Mouse (Mus musculus): Measurements from ENCODE around the gene Tmem132b. TPM values are rescaled to one million over a fixed set of nuclear protein-coding genes. Genes with fewer than 3 reads are reported as not detected.

The Tmem132b gene
- polyA plus RNA-seq, 1 experiment from 2014 or later = 2.7 TPM

GRCm38 (mm10) chr5:125495655-125496054 lies 35.9 kb upstream of the Tmem132b start:
- no peak overlapping the region for H3K27ac ChIP-seq
- ATAC-seq = no peak
- no peak overlapping the region for H3K4me2 ChIP-seq (replicated peaks)
- no peaks in the 10 kb centered on the region for H3K27me3 ChIP-seq
- H3K9me3 ChIP-seq = no peaks in the 10 kb centered on the region
- H3K9ac ChIP-seq (replicated peaks) = no peak overlapping the region
- 93% methylated on average over 10 of the region's 10 CpGs for WGBS
- no peak overlapping the region for H3K4me3 ChIP-seq (replicated peaks)
- H3K4me1 ChIP-seq (replicated peaks) = no peaks in the 10 kb centered on the region
- peaks cover 55% of the 10 kb centered on the region for H3K36me3 ChIP-seq

- Histone ChIP-seq H3K4me1 (replicated peaks) (peaks cover 6% of the 10 kb centered on the region; the same call in 1 of the 2 replicates), H3K9ac (replicated peaks) (peak overlapping the region; percentile 50; the same call in 1 of the 2 replicates), H3K27ac (no peak overlapping the region), H3K4me3 (replicated peaks) (no peak overlapping the region), H3K36me3 (peaks cover 44% of the 10 kb centered on the region), H3K27me3 (no peaks in the 10 kb centered on the region), H3K9me3 (no peaks in the 10 kb centered on the region), H3K4me2 (replicated peaks) (no peak overlapping the region)
- 68% methylated on average over 12 of the region's 12 CpGs for whole genome bisulfite sequencing
- ATAC-seq = peak; percentile 91
Observed at GRCm38 (mm10) chr5:125497821-125498600, 33.6 kb upstream of the Tmem132b start.

GRCm38 (mm10) chr5:125501505-125501904 lies 30.1 kb upstream of the Tmem132b start:
- Histone ChIP-seq H3K27me3 (no peaks in the 10 kb centered on the region), H3K27ac (no peak overlapping the region), H3K4me1 (replicated peaks) (peaks cover 6% of the 10 kb centered on the region; the same call in 1 of the 2 replicates), H3K4me2 (replicated peaks) (no peak overlapping the region), H3K9ac (replicated peaks) (no peak overlapping the region), H3K4me3 (replicated peaks) (no peak overlapping the region), H3K36me3 (peaks cover 38% of the 10 kb centered on the region), H3K9me3 (no peaks in the 10 kb centered on the region)
- WGBS = 90% methylated on average over 6 of the region's 6 CpGs
- ATAC-seq = no peak

GRCm38 (mm10) chr5:125502186-125502585 lies 29.4 kb upstream of the Tmem132b start:
- WGBS = 61% methylated on average over 3 of the region's 3 CpGs
- H3K9me3 ChIP-seq = no peaks in the 10 kb centered on the region
- H3K4me2 ChIP-seq (replicated peaks) = no peak overlapping the region
- H3K27me3 ChIP-seq = no peaks in the 10 kb centered on the region
- ATAC-seq = no peak
- H3K9ac ChIP-seq (replicated peaks) = 0 out of 2 replicates have a peak overlapping the region, but pooled peaks have one; percentile 19
- peaks cover 42% of the 10 kb centered on the region for H3K36me3 ChIP-seq
- no peak overlapping the region; the same call in 1 of the 2 replicates for H3K27ac ChIP-seq
- H3K4me1 ChIP-seq (replicated peaks) = peaks cover 6% of the 10 kb centered on the region; the same call in 1 of the 2 replicates
- no peak overlapping the region for H3K4me3 ChIP-seq (replicated peaks)

GRCm38 (mm10) chr5:125503628-125504027 lies 27.9 kb upstream of the Tmem132b start:
- Histone ChIP-seq H3K27ac (no peak overlapping the region), H3K4me1 (replicated peaks) (peaks cover 6% of the 10 kb centered on the region; the same call in 1 of the 2 replicates), H3K36me3 (peaks cover 51% of the 10 kb centered on the region), H3K9ac (replicated peaks) (no peak overlapping the region), H3K4me2 (replicated peaks) (no peak overlapping the region), H3K27me3 (no peaks in the 10 kb centered on the region), H3K4me3 (replicated peaks) (no peak overlapping the region), H3K9me3 (no peaks in the 10 kb centered on the region)
- ATAC-seq = no peak
- 95% methylated on average over 6 of the region's 6 CpGs for WGBS

- no peak overlapping the region for H3K4me2 ChIP-seq (replicated peaks)
- no peak overlapping the region for H3K9ac ChIP-seq (replicated peaks)
- H3K4me1 ChIP-seq (replicated peaks) = peaks cover 6% of the 10 kb centered on the region; the same call in 1 of the 2 replicates
- H3K4me3 ChIP-seq (replicated peaks) = no peak overlapping the region
- no peaks in the 10 kb centered on the region for H3K27me3 ChIP-seq
- H3K36me3 ChIP-seq = peaks cover 59% of the 10 kb centered on the region
- no peak overlapping the region for H3K27ac ChIP-seq
- H3K9me3 ChIP-seq = no peaks in the 10 kb centered on the region
- WGBS = 71% methylated on average over 11 of the region's 11 CpGs
- ATAC-seq = no peak
Observed at GRCm38 (mm10) chr5:125504692-125505091, 26.9 kb upstream of the Tmem132b start.

GRCm38 (mm10) chr5:125505968-125506367 lies 25.6 kb upstream of the Tmem132b start:
- 90% methylated on average over 15 of the region's 15 CpGs for WGBS
- H3K27ac ChIP-seq = no peak overlapping the region
- no peaks in the 10 kb centered on the region for H3K9me3 ChIP-seq
- peaks cover 61% of the 10 kb centered on the region for H3K36me3 ChIP-seq
- H3K4me1 ChIP-seq (replicated peaks) = peaks cover 6% of the 10 kb centered on the region; the same call in 1 of the 2 replicates
- no peak overlapping the region for H3K4me2 ChIP-seq (replicated peaks)
- no peak overlapping the region for H3K4me3 ChIP-seq (replicated peaks)
- no peak overlapping the region for H3K9ac ChIP-seq (replicated peaks)
- ATAC-seq = no peak
- no peaks in the 10 kb centered on the region for H3K27me3 ChIP-seq

- no peak for ATAC-seq
- 91% methylated on average over 9 of the region's 9 CpGs for WGBS
- Histone ChIP-seq H3K4me3 (replicated peaks) (no peak overlapping the region), H3K9ac (replicated peaks) (no peak overlapping the region), H3K27ac (no peak overlapping the region), H3K4me1 (replicated peaks) (0 out of 2 replicates have a peak, but pooled peaks cover 1% of the 10 kb centered on the region), H3K27me3 (no peaks in the 10 kb centered on the region), H3K36me3 (peaks cover 71% of the 10 kb centered on the region), H3K9me3 (no peaks in the 10 kb centered on the region), H3K4me2 (replicated peaks) (no peak overlapping the region)
Observed at GRCm38 (mm10) chr5:125507582-125507981, 24.0 kb upstream of the Tmem132b start.

- WGBS = 94% methylated on average over 10 of the region's 10 CpGs
- Histone ChIP-seq H3K27me3 (no peaks in the 10 kb centered on the region), H3K9me3 (no peaks in the 10 kb centered on the region), H3K4me1 (replicated peaks) (no peaks in the 10 kb centered on the region), H3K27ac (no peak overlapping the region), H3K4me3 (replicated peaks) (no peak overlapping the region), H3K9ac (replicated peaks) (no peak overlapping the region), H3K4me2 (replicated peaks) (no peak overlapping the region), H3K36me3 (peaks cover 76% of the 10 kb centered on the region)
- ATAC-seq = no peak
Observed at GRCm38 (mm10) chr5:125508006-125508405, 23.6 kb upstream of the Tmem132b start.

GRCm38 (mm10) chr5:125509541-125509940 lies 22.0 kb upstream of the Tmem132b start:
- Histone ChIP-seq H3K27ac (no peak overlapping the region), H3K4me1 (replicated peaks) (no peaks in the 10 kb centered on the region), H3K4me3 (replicated peaks) (no peak overlapping the region), H3K4me2 (replicated peaks) (no peak overlapping the region), H3K9me3 (no peaks in the 10 kb centered on the region), H3K27me3 (no peaks in the 10 kb centered on the region), H3K9ac (replicated peaks) (no peak overlapping the region), H3K36me3 (peaks cover 78% of the 10 kb centered on the region)
- ATAC-seq = no peak
- WGBS = 51% methylated on average over 5 of the region's 5 CpGs

- H3K36me3 ChIP-seq = peaks cover 76% of the 10 kb centered on the region
- no peaks in the 10 kb centered on the region for H3K9me3 ChIP-seq
- no peak overlapping the region for H3K9ac ChIP-seq (replicated peaks)
- H3K27me3 ChIP-seq = no peaks in the 10 kb centered on the region
- WGBS = 83% methylated on average over 12 of the region's 12 CpGs
- no peak overlapping the region for H3K4me3 ChIP-seq (replicated peaks)
- no peak overlapping the region for H3K27ac ChIP-seq
- H3K4me2 ChIP-seq (replicated peaks) = no peak overlapping the region
- ATAC-seq = peak; percentile 15; the same call in 1 of the 2 replicates
- peaks cover 4% of the 10 kb centered on the region; the same call in 1 of the 2 replicates for H3K4me1 ChIP-seq (replicated peaks)
Observed at GRCm38 (mm10) chr5:125515006-125515405, 16.6 kb upstream of the Tmem132b start.

GRCm38 (mm10) chr5:125518640-125519039 lies 12.9 kb upstream of the Tmem132b start:
- H3K4me1 ChIP-seq (replicated peaks) = peaks cover 4% of the 10 kb centered on the region; the same call in 1 of the 2 replicates
- WGBS = 70% methylated on average over 5 of the region's 5 CpGs
- peaks cover 54% of the 10 kb centered on the region for H3K36me3 ChIP-seq
- no peaks in the 10 kb centered on the region for H3K27me3 ChIP-seq
- no peak for ATAC-seq
- no peaks in the 10 kb centered on the region for H3K9me3 ChIP-seq
- H3K4me3 ChIP-seq (replicated peaks) = no peak overlapping the region
- H3K27ac ChIP-seq = no peak overlapping the region
- no peak overlapping the region for H3K9ac ChIP-seq (replicated peaks)
- H3K4me2 ChIP-seq (replicated peaks) = no peak overlapping the region
